Mouse (Mus musculus): ENCODE results near the gene Gm7029. TPM values are rescaled to one million over a fixed set of nuclear protein-coding genes. Genes with fewer than 3 reads are reported as not detected.

Gm7029 gene
- not detected for polyA plus RNA-seq (2014; fragmentation: Illumina TruSeq; extraction: RNeasy Lipid Tissue Mini Kit (QIAGEN cat#74804); ENCODE audit: low read depth, low replicate concordance)

GRCm38 (mm10) chr17:33873537-33873936, at the start of gene Gm7029:
Gene Gm7029, plus strand, starts transcription at chr17:33873837.

DNA sequence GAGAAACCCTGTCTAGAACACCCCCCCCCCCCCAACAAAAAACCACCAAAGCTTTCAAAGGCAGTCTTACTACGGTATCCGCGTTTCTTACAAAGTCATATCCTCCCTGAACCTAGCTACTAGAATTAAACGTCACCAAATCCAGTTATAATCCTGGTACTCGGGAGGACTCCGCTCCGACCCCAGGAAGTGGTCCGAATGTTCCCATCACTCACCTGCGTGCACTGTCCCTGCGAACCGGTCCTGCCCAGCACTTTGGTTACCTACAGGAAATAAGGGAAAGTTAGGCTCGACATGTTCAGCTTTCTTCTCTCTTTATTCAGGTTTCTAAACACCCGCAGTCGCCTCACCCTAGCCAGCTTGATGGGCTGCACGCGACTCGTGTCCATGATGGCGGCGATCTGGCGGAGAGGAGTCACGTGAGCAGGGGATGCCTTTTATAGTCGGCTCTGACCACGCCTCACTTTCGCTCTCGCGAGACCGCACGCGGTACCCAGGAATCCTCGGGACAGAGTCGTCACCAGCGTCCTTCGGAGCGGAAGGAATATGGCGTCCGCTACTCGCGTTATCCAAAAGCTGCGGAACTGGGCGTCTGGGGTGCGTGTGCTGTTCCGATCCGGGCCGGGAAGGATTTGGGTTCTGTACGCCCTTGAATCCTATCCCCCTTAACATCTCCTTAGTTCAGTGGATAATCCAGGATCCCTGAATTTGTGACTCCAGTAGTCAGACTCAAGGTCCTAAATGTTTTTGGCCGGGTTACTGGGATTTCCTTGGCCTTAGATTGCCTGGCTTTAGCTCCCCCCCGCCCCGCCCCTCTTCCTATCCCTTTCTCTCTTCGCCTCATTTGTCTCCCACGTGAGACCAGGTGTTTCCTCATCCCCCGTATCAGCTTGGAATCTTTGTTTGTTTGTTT, 49.3 kb upstream of the Gm7029 start, which contains the start of the genes Rps28 and Ndufa7:
Rps28 (minus strand) TSS at position 479 of the 913 bp plus-strand sequence.
Ndufa7 (plus strand) TSS at position 489 of the 913 bp plus-strand sequence.

GRCm38 (mm10) chr17:33842966-33843795, 30.5 kb upstream of the Gm7029 start, which contains the start of gene Cd320:
Gene Cd320, plus strand, starts transcription at chr17:33843091.

DNA sequence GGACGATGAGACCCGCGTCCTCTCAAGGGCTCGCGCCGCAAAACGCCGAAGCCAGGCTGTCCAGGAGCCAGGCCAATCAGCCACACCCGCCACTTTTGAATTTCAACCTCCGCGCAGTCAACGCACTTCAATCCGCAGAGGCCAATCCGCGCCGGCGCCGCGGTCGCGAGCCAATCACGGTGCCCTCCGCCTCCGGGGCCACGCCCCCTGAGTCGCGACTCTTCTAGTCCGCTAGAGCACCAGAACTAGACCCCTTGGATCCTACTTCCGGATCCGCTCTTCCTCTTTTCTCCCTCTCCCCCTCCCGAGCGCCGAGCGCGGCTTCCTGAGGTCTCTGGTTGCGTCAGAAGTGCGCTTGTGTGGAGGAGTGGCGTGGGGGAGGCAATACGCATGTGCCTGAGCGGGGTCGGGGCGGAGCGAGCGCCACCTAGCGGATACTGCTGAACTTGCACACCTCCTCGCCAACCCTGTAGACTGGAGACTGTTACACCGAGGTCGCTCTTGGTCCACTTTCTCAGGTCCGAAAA, 17.0 kb downstream of the Gm7029 start, which contains the start of gene Kifc1:
Kifc1 (minus strand) TSS at position 129 of the 527 bp plus-strand sequence.

DNA sequence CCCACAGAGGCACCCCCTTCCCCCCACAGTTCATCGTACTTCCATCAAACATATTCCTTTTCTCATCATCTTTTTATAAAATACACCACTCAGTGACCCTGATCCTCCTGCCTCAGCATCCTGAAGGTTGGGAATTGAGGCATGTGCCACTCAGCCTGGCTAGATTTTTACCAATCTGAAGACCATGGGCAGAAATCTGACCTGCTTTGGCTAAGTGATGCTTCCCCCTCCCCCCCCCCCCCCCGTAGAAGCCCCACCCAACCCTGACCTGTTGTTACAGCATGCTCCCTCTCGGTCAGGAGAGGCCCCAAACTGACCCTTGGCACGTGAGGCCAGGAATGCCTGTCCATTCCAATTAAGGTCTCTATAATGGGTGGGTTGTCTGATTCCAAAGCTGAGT, 31.2 kb downstream of the Gm7029 start, which contains the start of gene Platr17:
Platr17 (plus strand) TSS at position 301 of the 400 bp plus-strand sequence.

GRCm38 (mm10) chr17:33909077-33909868, 35.6 kb downstream of the Gm7029 start, which contains the start of gene Daxx:
Gene Daxx, plus strand, starts transcription at chr17:33909414.

GRCm38 (mm10) chr17:33915671-33916250, 42.1 kb downstream of the Gm7029 start, which contains the start of the genes Tapbp and Zbtb22:
Gene Tapbp, plus strand, starts transcription at chr17:33915899.
Gene Zbtb22, plus strand, starts transcription at chr17:33915904.

Other genes with a start within 250 kb of the Gm7029 start
- gene Zfp414, start 244.7 kb upstream of the Gm7029 start, polyA plus RNA-seq (2014; fragmentation: Illumina TruSeq; extraction: RNeasy Lipid Tissue Mini Kit (QIAGEN cat#74804); ENCODE audit: low read depth, low replicate concordance): 1.1 TPM
- gene Pram1, start 235.8 kb upstream of the Gm7029 start, polyA plus RNA-seq (2014; fragmentation: Illumina TruSeq; extraction: RNeasy Lipid Tissue Mini Kit (QIAGEN cat#74804); ENCODE audit: low read depth, low replicate concordance): not detected
- gene Hnrnpm, start 187.0 kb upstream of the Gm7029 start, polyA plus RNA-seq (2014; fragmentation: Illumina TruSeq; extraction: RNeasy Lipid Tissue Mini Kit (QIAGEN cat#74804); ENCODE audit: low read depth, low replicate concordance): 305 TPM
- 18.5 TPM for gene March2, start 155.2 kb upstream of the Gm7029 start, polyA plus RNA-seq (2014; fragmentation: Illumina TruSeq; extraction: RNeasy Lipid Tissue Mini Kit (QIAGEN cat#74804); ENCODE audit: low read depth, low replicate concordance)
- gene Rab11b, start 113.3 kb upstream of the Gm7029 start, polyA plus RNA-seq (2014; fragmentation: Illumina TruSeq; extraction: RNeasy Lipid Tissue Mini Kit (QIAGEN cat#74804); ENCODE audit: low read depth, low replicate concordance): 15.2 TPM
- 1.4 TPM for gene Angptl4, start 92.0 kb upstream of the Gm7029 start, polyA plus RNA-seq (2014; fragmentation: Illumina TruSeq; extraction: RNeasy Lipid Tissue Mini Kit (QIAGEN cat#74804); ENCODE audit: low read depth, low replicate concordance)
- gene Kank3, start 63.3 kb upstream of the Gm7029 start, polyA plus RNA-seq (2014; fragmentation: Illumina TruSeq; extraction: RNeasy Lipid Tissue Mini Kit (QIAGEN cat#74804); ENCODE audit: low read depth, low replicate concordance): 10.2 TPM
- 57.1 TPM for gene Rps28, start 49.3 kb upstream of the Gm7029 start, polyA plus RNA-seq (2014; fragmentation: Illumina TruSeq; extraction: RNeasy Lipid Tissue Mini Kit (QIAGEN cat#74804); ENCODE audit: low read depth, low replicate concordance)
- gene Ndufa7, start 49.3 kb upstream of the Gm7029 start, polyA plus RNA-seq (2014; fragmentation: Illumina TruSeq; extraction: RNeasy Lipid Tissue Mini Kit (QIAGEN cat#74804); ENCODE audit: low read depth, low replicate concordance): 17.8 TPM
- gene Cd320, start 30.7 kb upstream of the Gm7029 start, polyA plus RNA-seq (2014; fragmentation: Illumina TruSeq; extraction: RNeasy Lipid Tissue Mini Kit (QIAGEN cat#74804); ENCODE audit: low read depth, low replicate concordance): 6.0 TPM
- gene Kifc1, start 16.8 kb downstream of the Gm7029 start, polyA plus RNA-seq (2014; fragmentation: Illumina TruSeq; extraction: RNeasy Lipid Tissue Mini Kit (QIAGEN cat#74804); ENCODE audit: low read depth, low replicate concordance): not detected
- not detected for gene Platr17, start 31.3 kb downstream of the Gm7029 start, polyA plus RNA-seq (2014; fragmentation: Illumina TruSeq; extraction: RNeasy Lipid Tissue Mini Kit (QIAGEN cat#74804); ENCODE audit: low read depth, low replicate concordance)
- gene Daxx, start 35.6 kb downstream of the Gm7029 start, polyA plus RNA-seq (2014; fragmentation: Illumina TruSeq; extraction: RNeasy Lipid Tissue Mini Kit (QIAGEN cat#74804); ENCODE audit: low read depth, low replicate concordance): 5.0 TPM
- gene Tapbp, start 42.1 kb downstream of the Gm7029 start, polyA plus RNA-seq (2014; fragmentation: Illumina TruSeq; extraction: RNeasy Lipid Tissue Mini Kit (QIAGEN cat#74804); ENCODE audit: low read depth, low replicate concordance): 17.3 TPM
- gene Zbtb22, start 42.1 kb downstream of the Gm7029 start, polyA plus RNA-seq (2014; fragmentation: Illumina TruSeq; extraction: RNeasy Lipid Tissue Mini Kit (QIAGEN cat#74804); ENCODE audit: low read depth, low replicate concordance): 1.3 TPM
- gene Rgl2, start 55.7 kb downstream of the Gm7029 start, polyA plus RNA-seq (2014; fragmentation: Illumina TruSeq; extraction: RNeasy Lipid Tissue Mini Kit (QIAGEN cat#74804); ENCODE audit: low read depth, low replicate concordance): 1.6 TPM
- gene Pfdn6, start 66.5 kb downstream of the Gm7029 start, polyA plus RNA-seq (2014; fragmentation: Illumina TruSeq; extraction: RNeasy Lipid Tissue Mini Kit (QIAGEN cat#74804); ENCODE audit: low read depth, low replicate concordance): 15.7 TPM
- gene Wdr46, start 66.8 kb downstream of the Gm7029 start, polyA plus RNA-seq (2014; fragmentation: Illumina TruSeq; extraction: RNeasy Lipid Tissue Mini Kit (QIAGEN cat#74804); ENCODE audit: low read depth, low replicate concordance): 0.24 TPM
- gene B3galt4, start 77.7 kb downstream of the Gm7029 start, polyA plus RNA-seq (2014; fragmentation: Illumina TruSeq; extraction: RNeasy Lipid Tissue Mini Kit (QIAGEN cat#74804); ENCODE audit: low read depth, low replicate concordance): not detected
- 2.9 TPM for gene Vps52, start 82.0 kb downstream of the Gm7029 start, polyA plus RNA-seq (2014; fragmentation: Illumina TruSeq; extraction: RNeasy Lipid Tissue Mini Kit (QIAGEN cat#74804); ENCODE audit: low read depth, low replicate concordance)
- 17.5 TPM for gene Rps18, start 82.2 kb downstream of the Gm7029 start, polyA plus RNA-seq (2014; fragmentation: Illumina TruSeq; extraction: RNeasy Lipid Tissue Mini Kit (QIAGEN cat#74804); ENCODE audit: low read depth, low replicate concordance)
- 78.8 TPM for gene H2-K1, start 126.5 kb downstream of the Gm7029 start, polyA plus RNA-seq (2014; fragmentation: Illumina TruSeq; extraction: RNeasy Lipid Tissue Mini Kit (QIAGEN cat#74804); ENCODE audit: low read depth, low replicate concordance)
- gene Ring1, start 150.8 kb downstream of the Gm7029 start, polyA plus RNA-seq (2014; fragmentation: Illumina TruSeq; extraction: RNeasy Lipid Tissue Mini Kit (QIAGEN cat#74804); ENCODE audit: low read depth, low replicate concordance): 0.44 TPM
- gene H2-Ke6, start 154.2 kb downstream of the Gm7029 start, polyA plus RNA-seq (2014; fragmentation: Illumina TruSeq; extraction: RNeasy Lipid Tissue Mini Kit (QIAGEN cat#74804); ENCODE audit: low read depth, low replicate concordance): 3.7 TPM
- 0.73 TPM for gene Slc39a7, start 157.8 kb downstream of the Gm7029 start, polyA plus RNA-seq (2014; fragmentation: Illumina TruSeq; extraction: RNeasy Lipid Tissue Mini Kit (QIAGEN cat#74804); ENCODE audit: low read depth, low replicate concordance)
- 0.77 TPM for gene Rxrb, start 158.0 kb downstream of the Gm7029 start, polyA plus RNA-seq (2014; fragmentation: Illumina TruSeq; extraction: RNeasy Lipid Tissue Mini Kit (QIAGEN cat#74804); ENCODE audit: low read depth, low replicate concordance)
- gene Col11a2, start 165.6 kb downstream of the Gm7029 start, polyA plus RNA-seq (2014; fragmentation: Illumina TruSeq; extraction: RNeasy Lipid Tissue Mini Kit (QIAGEN cat#74804); ENCODE audit: low read depth, low replicate concordance): not detected
- gene H2-Oa, start 218.5 kb downstream of the Gm7029 start, polyA plus RNA-seq (2014; fragmentation: Illumina TruSeq; extraction: RNeasy Lipid Tissue Mini Kit (QIAGEN cat#74804); ENCODE audit: low read depth, low replicate concordance): not detected
- not detected for gene H2-DMa, start 245.7 kb downstream of the Gm7029 start, polyA plus RNA-seq (2014; fragmentation: Illumina TruSeq; extraction: RNeasy Lipid Tissue Mini Kit (QIAGEN cat#74804); ENCODE audit: low read depth, low replicate concordance)
- 167 TPM for gene Brd2, start 248.8 kb downstream of the Gm7029 start, polyA plus RNA-seq (2014; fragmentation: Illumina TruSeq; extraction: RNeasy Lipid Tissue Mini Kit (QIAGEN cat#74804); ENCODE audit: low read depth, low replicate concordance)

All from kidney, adult 10 weeks (tissue).